Mouse (Mus musculus): Measurements from ENCODE around the gene Taok1.
A peak's percentile ranks its signal among the peaks of the same experiment; 100 is the strongest.
"Not testable (repeated sequence)": the region's sequence is repeated elsewhere in the genome, so short reads cannot be mapped to it uniquely, and the experiment has no call there.

Taok1 gene

GRCm38 (mm10) chr11:77607538-77608455, at the start of gene Taok1:
TSS of gene Taok1 (minus strand) at chr11:77607815.
- peak; percentile 92 for DNase-seq (ENCODE audit: low spot score)

- DNase-seq (ENCODE audit: low spot score): not testable (repeated sequence)
Measured at GRCm38 (mm10) chr11:77653406-77654190, 46.0 kb upstream of the Taok1 start.

GRCm38 (mm10) chr11:77652484-77652883, 44.9 kb upstream of the Taok1 start:
- DNase-seq (ENCODE audit: low spot score): no peak

- no peak for DNase-seq (ENCODE audit: low spot score)
Measured at GRCm38 (mm10) chr11:77648878-77649277, 41.3 kb upstream of the Taok1 start.

GRCm38 (mm10) chr11:77645481-77645880, 37.9 kb upstream of the Taok1 start:
- no peak for DNase-seq (ENCODE audit: low spot score)

- no peak for DNase-seq (ENCODE audit: low spot score)
Measured at GRCm38 (mm10) chr11:77641390-77641789, 33.8 kb upstream of the Taok1 start.

GRCm38 (mm10) chr11:77630257-77630670, 22.6 kb upstream of the Taok1 start:
- peak; percentile 64 for DNase-seq (ENCODE audit: low spot score)

GRCm38 (mm10) chr11:77629476-77629875, 21.9 kb upstream of the Taok1 start:
- DNase-seq (ENCODE audit: low spot score): no peak

- DNase-seq (ENCODE audit: low spot score): no peak
Measured at GRCm38 (mm10) chr11:77626596-77627535, 19.3 kb upstream of the Taok1 start.

GRCm38 (mm10) chr11:77625061-77625855, 17.6 kb upstream of the Taok1 start:
- DNase-seq (ENCODE audit: low spot score): peak; percentile 11

- peak; percentile 23 for DNase-seq (ENCODE audit: low spot score)
Measured at GRCm38 (mm10) chr11:77624441-77625060, 16.9 kb upstream of the Taok1 start.

- no peak for DNase-seq (ENCODE audit: low spot score)
Measured at GRCm38 (mm10) chr11:77624002-77624401, 16.4 kb upstream of the Taok1 start.

GRCm38 (mm10) chr11:77621902-77622535, 14.4 kb upstream of the Taok1 start:
- no peak for DNase-seq (ENCODE audit: low spot score)

GRCm38 (mm10) chr11:77615084-77615624, 7.5 kb upstream of the Taok1 start:
- no peak for DNase-seq (ENCODE audit: low spot score)

GRCm38 (mm10) chr11:77606835-77607537, 629 bp downstream of the Taok1 start:
- DNase-seq (ENCODE audit: low spot score): peak; percentile 34

GRCm38 (mm10) chr11:77606469-77606834, 1.2 kb downstream of the Taok1 start:
- DNase-seq (ENCODE audit: low spot score): no peak

- DNase-seq (ENCODE audit: low spot score): no peak
Measured at GRCm38 (mm10) chr11:77597266-77597665, 10.3 kb downstream of the Taok1 start.

- no peak for DNase-seq (ENCODE audit: low spot score)
Measured at GRCm38 (mm10) chr11:77591388-77591787, 16.2 kb downstream of the Taok1 start.

- no peak for DNase-seq (ENCODE audit: low spot score)
Measured at GRCm38 (mm10) chr11:77590801-77591200, 16.8 kb downstream of the Taok1 start.

Measured in ovary, postnatal 36 days (tissue).